Mouse (Mus musculus) olfactory bulb, adult 2 months (tissue): ENCODE results near the gene Plpp1.

Source experiments
- CTCF ChIP-seq: fragments of 200-500 bp; IDR thresholded peaks from 2 replicates; pipeline ENCODE4 v1.5.1; 2012; ENCODE audit warnings: low read depth, mild to moderate bottlenecking, low read length, moderate library complexity; ENCODE audit not compliant: insufficient read depth
- POLR2A ChIP-seq: fragments of 200-500 bp; IDR thresholded peaks from 2 replicates; pipeline ENCODE4 v1.6.1; 2012; ENCODE audit warnings: mild to moderate bottlenecking, low read depth, low read length, moderate library complexity; ENCODE audit not compliant: insufficient read depth

GRCm38 (mm10) chr13:112759777-112760537 lies 40.6 kb upstream of the Plpp1 start:
- no peak for TF ChIP-seq CTCF
- no peak for TF ChIP-seq POLR2A
